Mouse (Mus musculus) T-helper 17 cell (primary cell): ENCODE data around the gene Theg.

Experiments
- in situ Hi-C, 2 experiments: fragments of 300-600 bp; cut with MboI, MseI; formaldehyde crosslinking; loops; 1 replicate in 1 of 2; 2 replicates in 1 of 2; pipeline ENCODE4 v1.15.1; 2025; ENCODE audit warnings: high pct_unique_total_duplicates in 2 of 2

Gene Theg

DNA sequence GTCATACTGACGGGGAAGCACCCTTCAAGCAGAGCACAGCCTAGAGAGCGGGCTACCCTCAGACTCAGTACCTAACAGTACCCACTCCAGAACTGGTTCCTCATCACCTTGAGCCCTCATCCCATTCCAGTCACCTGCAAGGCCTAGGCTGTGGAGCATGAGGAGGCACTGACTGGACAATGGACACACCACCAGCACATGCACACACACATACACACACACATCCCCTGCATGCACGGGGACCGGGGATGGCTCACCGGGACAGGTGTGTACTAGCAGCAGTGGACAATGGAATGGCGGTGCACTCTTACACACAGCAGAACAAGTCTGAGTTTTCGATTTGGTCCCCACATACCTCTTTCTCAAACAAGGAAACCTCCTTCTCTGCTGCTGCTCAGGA is 49.9 kb downstream of the Theg start:
- in situ Hi-C loops = no loop called here

DNA sequence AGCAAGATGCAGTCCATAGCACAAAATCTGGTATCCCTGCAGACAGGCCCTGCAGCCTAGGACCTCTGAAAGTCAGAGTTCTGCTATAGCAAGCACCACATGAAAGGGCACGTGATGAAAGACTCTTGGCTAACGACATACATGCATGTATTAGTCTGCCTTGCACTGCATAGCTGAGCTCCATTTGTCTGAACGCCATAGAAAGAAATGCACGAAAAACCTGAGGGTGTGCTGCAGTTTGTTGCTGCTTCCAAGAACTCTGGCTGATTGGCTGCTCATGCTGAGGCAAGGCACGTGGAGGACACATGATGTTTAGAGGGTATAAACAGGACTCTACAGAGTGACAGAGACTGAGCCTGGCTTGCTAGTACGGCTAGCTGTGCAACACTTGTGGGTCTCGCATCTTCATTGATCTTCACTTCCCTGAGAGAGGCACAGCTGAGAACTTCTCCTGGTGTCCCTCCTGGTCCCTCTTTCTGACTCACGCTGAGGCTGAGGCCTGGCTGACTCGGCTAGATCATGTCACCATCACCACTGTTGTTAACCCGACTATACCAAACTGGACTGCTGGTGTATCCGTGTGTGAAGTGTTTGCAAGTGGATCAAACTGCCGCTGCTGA is 50.6 kb downstream of the Theg start:
- in situ Hi-C loops = no loop called here

DNA sequence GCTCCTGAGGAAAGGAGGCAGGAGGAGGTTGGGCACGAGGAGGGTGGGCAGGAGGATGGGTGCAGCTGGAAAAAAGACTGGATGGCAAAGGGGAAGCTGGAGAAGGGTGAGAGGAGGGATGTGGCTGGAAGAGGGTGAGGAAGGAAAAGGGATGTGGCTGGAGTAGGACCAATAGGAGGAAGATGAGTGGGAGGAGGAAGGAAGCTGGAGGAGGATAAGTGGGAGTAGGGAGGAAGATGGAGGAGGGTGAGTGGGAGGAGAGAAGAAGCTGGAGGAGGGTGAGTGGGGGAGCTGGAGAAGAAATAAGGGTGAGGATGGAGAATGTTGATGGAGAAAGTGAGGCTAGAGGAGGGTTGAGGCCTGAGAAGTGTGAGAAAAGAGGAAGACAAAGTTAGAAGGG is 51.7 kb downstream of the Theg start:
- in situ Hi-C loops = no loop called here

DNA sequence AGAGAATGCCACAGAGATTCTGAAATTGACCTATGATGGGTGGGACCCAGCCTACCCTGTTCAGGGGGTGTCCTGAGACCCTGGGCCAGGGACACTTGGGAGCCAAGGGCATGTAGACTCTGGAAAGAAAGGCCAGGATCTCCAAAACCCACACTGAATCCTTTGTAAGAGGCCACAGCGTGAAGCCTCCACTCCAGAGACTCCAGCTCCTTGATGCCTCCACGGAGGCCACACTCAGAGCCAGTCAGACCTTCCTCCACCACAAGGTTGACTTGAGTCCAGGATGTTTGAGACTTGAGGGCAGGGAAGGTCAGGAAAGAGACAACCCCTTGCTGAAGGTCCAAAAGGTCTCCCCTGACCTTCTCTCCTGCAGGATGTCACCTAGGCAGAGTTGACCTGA is 52.7 kb downstream of the Theg start:
- in situ Hi-C loops = no loop called here

DNA sequence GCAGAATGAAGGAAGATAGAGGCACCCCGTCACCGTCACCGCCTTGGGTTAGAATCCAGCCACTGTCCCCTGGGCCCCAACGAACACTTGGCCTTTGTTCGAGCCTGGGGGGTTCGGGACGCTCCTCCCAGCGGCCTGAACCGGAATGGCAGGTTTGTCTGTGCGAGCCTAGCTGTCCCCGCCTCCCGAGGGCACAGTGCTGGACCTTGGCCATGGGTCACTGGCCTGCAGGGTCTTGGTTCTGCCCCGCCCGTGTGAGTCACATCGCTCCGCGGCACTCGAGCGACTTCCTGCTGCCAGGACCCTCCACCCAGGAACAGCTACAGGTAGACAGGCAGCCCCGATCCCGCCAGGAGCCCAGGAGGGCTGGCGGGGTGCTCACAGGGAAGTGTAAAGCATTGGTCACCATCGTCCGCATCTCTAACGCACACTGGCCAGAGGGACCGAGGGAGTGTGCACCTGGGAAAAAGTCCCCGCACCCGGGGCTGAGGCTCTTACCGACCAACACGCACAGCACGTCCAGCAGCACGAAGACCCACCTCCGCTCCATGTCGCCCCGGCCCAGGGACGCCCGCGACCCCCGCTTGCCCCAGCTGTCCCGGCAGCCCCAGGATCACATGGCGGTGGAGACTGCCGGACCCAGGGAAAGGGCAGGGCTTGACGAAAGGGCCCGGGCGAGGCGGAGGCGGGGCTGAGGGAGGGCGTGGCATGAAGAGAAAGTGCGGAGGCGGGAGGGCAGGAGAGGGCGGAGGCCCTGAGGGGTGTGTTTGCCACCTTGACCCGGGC is 53.8 kb downstream of the Theg start, which contains the start of gene Plpp2:
Gene Plpp2 (minus strand): TSS at position 671 of the 786 bp plus-strand sequence.
- in situ Hi-C loops = no loop called here

DNA sequence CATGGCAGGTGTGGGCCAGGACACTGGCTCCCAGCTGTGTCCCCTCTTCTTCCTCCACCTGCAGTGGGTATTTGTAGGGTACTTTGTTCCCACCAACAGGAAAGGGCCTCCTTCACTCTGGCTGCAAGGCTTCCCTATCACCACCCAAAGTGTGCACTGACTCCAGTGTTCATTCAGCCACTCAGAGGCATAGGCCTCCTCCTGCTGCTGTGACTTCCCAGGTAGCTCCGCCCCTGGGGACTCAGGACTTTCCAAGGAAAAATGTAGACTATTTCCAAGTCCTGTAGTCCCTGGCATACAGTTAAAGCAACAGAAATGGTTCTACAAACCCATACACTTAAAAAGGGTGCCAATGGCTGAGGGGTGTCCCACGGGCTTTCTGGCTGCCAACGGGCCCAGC is 54.5 kb downstream of the Theg start:
- in situ Hi-C loops = no loop called here

DNA sequence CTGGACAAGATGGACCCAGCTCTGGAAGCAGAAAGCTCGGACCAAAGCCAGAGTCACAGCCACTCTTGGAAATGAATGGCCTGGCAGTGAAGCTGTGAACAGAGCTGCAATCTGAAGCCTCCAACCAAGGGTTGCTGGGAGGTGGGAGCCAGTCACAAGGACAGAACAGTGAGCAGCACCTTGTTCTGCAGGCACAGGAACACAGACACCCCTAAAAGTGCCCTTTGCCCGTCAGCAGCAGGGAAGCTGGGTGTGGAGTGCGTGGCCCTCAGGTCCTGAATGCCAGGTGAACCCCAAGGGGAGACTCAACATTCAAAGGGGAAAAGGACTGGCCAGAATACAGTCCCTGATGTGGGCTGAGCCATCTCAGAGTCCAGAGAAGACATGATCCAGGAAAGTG is 55.5 kb downstream of the Theg start:
- in situ Hi-C loops = no loop called here

DNA sequence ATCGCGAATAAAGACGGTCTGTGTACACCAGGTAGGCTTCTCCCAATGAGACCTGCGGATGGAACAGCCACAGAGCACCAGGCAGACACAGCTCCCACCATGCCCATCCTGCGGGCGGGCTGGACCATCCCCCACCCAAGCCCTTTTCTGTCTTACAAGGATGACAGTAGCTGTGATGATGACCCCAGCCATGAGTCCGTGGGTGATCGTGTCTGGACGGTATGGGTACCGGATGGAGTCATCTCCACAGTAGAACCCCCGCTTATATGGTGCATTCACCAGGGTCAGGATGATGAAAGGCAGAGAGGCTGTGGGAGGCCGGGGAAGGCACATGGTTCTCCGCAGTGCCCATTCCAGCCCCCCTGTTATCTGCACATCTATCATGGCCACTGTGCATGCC is 56.4 kb downstream of the Theg start:
- in situ Hi-C loops = no loop called here

DNA sequence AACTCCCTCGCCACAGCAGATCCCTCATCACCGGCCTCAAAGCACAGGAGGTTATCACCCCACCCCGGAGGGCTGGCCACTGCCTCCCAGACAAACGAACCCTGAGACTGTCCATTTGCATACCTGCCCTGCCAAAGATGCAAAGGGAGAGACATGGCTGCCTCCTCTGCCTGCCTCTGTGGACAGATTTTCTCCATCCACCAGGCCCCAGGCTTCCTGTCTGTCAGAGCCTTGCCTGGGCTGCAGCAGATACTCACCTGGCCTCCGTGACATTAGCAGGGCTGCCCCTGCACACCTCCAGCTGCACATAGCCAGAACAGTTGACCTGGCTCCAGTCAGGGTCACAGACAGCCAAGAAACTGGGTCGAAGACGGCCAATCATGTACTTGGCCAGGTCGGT is 56.9 kb downstream of the Theg start:
- in situ Hi-C loops = no loop called here

DNA sequence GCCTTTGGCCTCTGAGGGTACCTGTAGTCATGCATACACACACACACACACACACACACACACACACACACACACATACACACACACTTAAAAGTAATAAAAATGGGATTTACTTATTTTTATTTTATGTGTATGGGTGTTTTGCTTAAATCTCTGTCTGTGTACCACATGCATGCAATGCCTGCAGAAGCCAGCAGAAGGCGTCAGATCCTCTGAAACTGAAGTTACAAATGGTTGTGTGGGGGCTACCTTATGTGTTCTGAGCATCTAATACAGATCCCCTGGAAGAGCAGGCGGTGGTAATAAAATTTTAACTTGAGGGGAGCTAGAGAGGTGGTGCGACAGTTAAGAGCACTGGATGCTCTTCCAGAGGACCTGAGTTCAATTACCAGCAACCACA is 59.0 kb downstream of the Theg start:
- in situ Hi-C loops = no loop called here

DNA sequence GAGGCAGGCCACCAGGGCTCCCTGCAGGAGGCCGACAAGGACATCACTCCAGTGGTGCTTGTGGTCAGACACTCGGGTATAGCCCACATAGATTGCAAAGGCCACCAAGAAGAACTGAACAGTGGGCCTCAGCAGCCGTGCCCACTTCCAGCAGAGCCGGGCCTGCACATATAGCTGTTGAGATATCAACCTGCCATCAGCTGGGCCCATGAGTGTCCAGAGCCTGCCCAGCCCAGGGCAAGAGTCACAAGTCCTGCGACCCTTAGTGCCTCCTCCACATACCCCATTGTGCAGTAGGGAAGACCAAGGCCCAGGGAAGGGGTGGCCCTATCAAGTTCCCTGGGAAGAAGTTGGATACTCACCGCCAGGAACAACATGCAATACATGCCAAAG is 59.7 kb downstream of the Theg start:
- in situ Hi-C loops = no loop called here

DNA sequence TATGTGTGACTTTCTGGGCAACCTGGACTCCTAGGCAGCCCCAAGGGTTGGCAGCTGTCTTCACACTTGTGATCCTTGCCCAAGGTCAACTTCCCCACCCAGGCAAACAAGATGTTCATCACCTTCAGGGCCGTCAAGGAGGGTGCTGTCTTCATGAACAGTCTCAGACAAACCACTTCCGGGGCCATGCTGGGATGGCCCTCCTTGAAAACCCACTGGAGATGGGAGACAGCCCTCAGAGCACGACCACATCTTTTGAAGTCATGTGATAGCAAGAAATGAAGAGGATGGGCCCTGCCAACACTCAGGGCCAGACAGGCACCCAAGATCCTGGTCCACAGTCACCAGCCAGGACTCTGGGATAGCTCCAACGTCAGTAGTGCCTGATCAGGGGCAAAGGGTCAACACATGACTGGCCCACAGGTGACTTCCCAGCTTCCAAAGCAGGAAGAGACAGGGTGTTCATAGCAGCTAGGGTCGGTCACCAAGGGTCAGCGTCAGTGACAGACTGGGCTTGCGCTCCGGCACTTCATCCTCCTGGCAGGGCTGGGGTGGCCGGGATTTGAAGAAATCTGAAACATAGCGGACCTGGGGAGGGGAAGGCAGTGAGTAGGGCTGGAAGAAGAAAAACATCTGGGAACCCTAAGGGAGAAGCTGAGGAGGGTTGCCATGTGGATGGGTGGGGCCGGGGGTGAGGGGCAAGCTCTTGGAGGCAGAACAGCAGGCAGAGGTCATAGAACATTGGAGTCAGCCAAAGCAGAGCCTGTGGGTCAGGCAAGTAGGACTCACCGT is 60.3 kb downstream of the Theg start:
- in situ Hi-C loops = no loop called here
